Mouse (Mus musculus) liver, embryonic 14.5 days (tissue): ENCODE measurements around the gene Rbm4. TPM values are rescaled to one million over a fixed set of nuclear protein-coding genes. Genes with fewer than 3 reads are reported as not detected.

ENCODE experiments used
- ATAC-seq: fragments of 200-750 bp; cut with Nextera tagmentation; 2 replicates; pipeline ENCODE4 v1.8.0; 2017; ENCODE audit warnings: moderate number of reproducible peaks, mild to moderate bottlenecking, moderate library complexity; ENCODE audit not compliant: insufficient read depth
- DNase-seq, 3 experiments: peaks; one replicate each; pipeline ENCODE4 v3.0.0-alpha.2; 2012 to 2013; ENCODE audit warnings: low read depth in 3 of 3, low spot score in 3 of 3
- H3K27ac ChIP-seq: fragments of 300-500 bp; sonication (generic); 2 replicates; pipeline ENCODE4 v1.5.1; 2014; ENCODE audit warnings: moderate library complexity, mild to moderate bottlenecking, control low read depth, inconsistent platforms
- H3K27me3 ChIP-seq: fragments of 300-500 bp; sonication (generic); 2 replicates; pipeline ENCODE4 v1.6.1; 2014; ENCODE audit warnings: mild to moderate bottlenecking, low read length, moderate library complexity; ENCODE audit not compliant: control insufficient read depth, insufficient read depth
- H3K36me3 ChIP-seq: fragments of 300-500 bp; sonication (generic); replicated peaks from 2 replicates; pipeline ENCODE4 v1.6.1; 2014; ENCODE audit warnings: low read depth; ENCODE audit not compliant: control insufficient read depth, insufficient read depth
- H3K4me1 ChIP-seq, 2 experiments: fragments of 200-500 bp in 1 of 2; fragments of 300-500 bp in 1 of 2; sonication (generic) in 1 of 2; replicated peaks; 2 replicates each; pipeline ENCODE4 v1.6.1; 2012 to 2014; ENCODE audit warnings: antibody characterized with exemption in 1 of 2, inconsistent platforms in 1 of 2, low read length in 1 of 2; ENCODE audit not compliant: control insufficient read depth in 2 of 2, insufficient read depth in 2 of 2
- H3K4me2 ChIP-seq: fragments of 300-500 bp; sonication (generic); 2 replicates; pipeline ENCODE4 v1.6.1; 2014; ENCODE audit warnings: low read depth, mild to moderate bottlenecking, control low read depth, moderate library complexity
- H3K4me3 ChIP-seq, 2 experiments: fragments of 200-500 bp in 1 of 2; fragments of 300-500 bp in 1 of 2; sonication (generic) in 1 of 2; 2 replicates each; pipeline ENCODE4 v1.5.1; 2012 to 2014; ENCODE audit warnings: low read depth in 2 of 2, low read length in 2 of 2, mild to moderate bottlenecking in 2 of 2, control low read depth in 1 of 2, inconsistent platforms in 1 of 2, moderate library complexity in 1 of 2; ENCODE audit not compliant: insufficient read depth in 1 of 2
- H3K9ac ChIP-seq: fragments of 300-500 bp; sonication (generic); replicated peaks from 2 replicates; pipeline ENCODE4 v1.6.1; 2014; ENCODE audit warnings: mild to moderate bottlenecking, control low read depth, moderate library complexity
- H3K9me3 ChIP-seq: fragments of 300-500 bp; sonication (generic); 2 replicates; pipeline ENCODE4 v1.6.1; 2016; ENCODE audit warnings: low read length, mixed read lengths; ENCODE audit not compliant: control insufficient read depth
- CTCF ChIP-seq: IDR thresholded peaks from 2 replicates; pipeline ENCODE4 v1.5.1; 2016; ENCODE audit warnings: antibody characterized with exemption, low read depth, control low read depth
- EP300 ChIP-seq: IDR thresholded peaks from 2 replicates; pipeline ENCODE4 v1.6.1; 2016; ENCODE audit warnings: antibody characterized with exemption, low read depth
- WGBS: fragments of 180-500 bp; shearing (Covaris S2); extraction: QIAGEN DNeasy Blood & Tissue Kit; methylation state at CpG from one replicate; pipeline ENCODE4 v1.1.7; 2014; ENCODE audit not compliant: insufficient replicate concordance; 5-methylcytosine and 5-hydroxymethylcytosine counted together
- polyA plus RNA-seq, 2 experiments: library from polyadenylated mRNA; depleted of rRNA in 1 of 2; stranded (reverse) in 1 of 2; unstranded in 1 of 2; fragments of >200 nt; fragmentation: Nextera tagmentation in 1 of 2; extraction: Ambion mirVana in 1 of 2; gene quantifications; 2 replicates each; pipeline versions ENCODE4 v1.2.1 to v1.2.3; 2012 to 2014

Rbm4 gene
- polyA plus RNA-seq, 2 experiments: 22.1 to 27.9 TPM

GRCm38 (mm10) chr19:4811063-4811908 is 17.6 kb upstream of the Rbm4 start, which contains the start of the genes Gm21992 and Rbm14:
TSS of gene Gm21992 (minus strand) at chr19:4811612.
TSS of gene Rbm14 (minus strand) at chr19:4811634.
- peak; percentile 97 for ATAC-seq
- Histone ChIP-seq H3K9ac (peak within 1 kb of the TSS; percentile 87), H3K4me3 (peak within 1 kb of the TSS; percentile 74 to 83), H3K4me1 (peaks cover 14 to 20% of the 10 kb centered on the region in 2 experiments), H3K36me3 (peaks cover 6% of the 10 kb centered on the region; the same call in 1 of the 2 replicates), H3K4me2 (peak within 1 kb of the TSS; percentile 99), H3K27me3 (no peaks in the 10 kb centered on the region), H3K27ac (peak within 1 kb of the TSS; percentile 92), H3K9me3 (no peaks in the 10 kb centered on the region)
- under 1% methylated on average over 83 of the region's 83 CpGs for WGBS
- TF ChIP-seq EP300 (peak; percentile 39; the same call in 1 of the 2 replicates), CTCF (peak; percentile 26)
- peak; percentile 98 to 99 (median 99) for DNase-seq

GRCm38 (mm10) chr19:4810746-4811062 is 17.0 kb upstream of the Rbm4 start:
- Histone ChIP-seq H3K27ac (peak overlapping the region; percentile 92), H3K4me3 (peak overlapping the region; percentile 70 to 83), H3K4me1 (peaks cover 14 to 20% of the 10 kb centered on the region in 2 experiments), H3K9me3 (no peaks in the 10 kb centered on the region), H3K36me3 (peaks cover 6% of the 10 kb centered on the region; the same call in 1 of the 2 replicates), H3K27me3 (no peaks in the 10 kb centered on the region), H3K4me2 (peak overlapping the region; percentile 99), H3K9ac (peak overlapping the region; percentile 87)
- TF ChIP-seq CTCF: no peak
- no peak for TF ChIP-seq EP300
- 0% methylated on average over 17 of the region's 17 CpGs for WGBS
- no peak for DNase-seq
- ATAC-seq: no peak

- peak overlapping the region; percentile 70 to 83 for H3K4me3 ChIP-seq
- no peaks in the 10 kb centered on the region for H3K27me3 ChIP-seq
- DNase-seq (no peak), ATAC-seq (no peak)
- under 1% methylated on average over 14 of the region's 14 CpGs for WGBS
- peak overlapping the region; percentile 92 for H3K27ac ChIP-seq
- peak overlapping the region; percentile 99 for H3K4me2 ChIP-seq
- H3K9me3 ChIP-seq: no peaks in the 10 kb centered on the region
- H3K4me1 ChIP-seq: peaks cover 14 to 20% of the 10 kb centered on the region in 2 experiments
- no peak for TF ChIP-seq EP300
- no peak for TF ChIP-seq CTCF
- H3K9ac ChIP-seq: peak overlapping the region; percentile 87
- peaks cover 6% of the 10 kb centered on the region; the same call in 1 of the 2 replicates for H3K36me3 ChIP-seq
Observed at GRCm38 (mm10) chr19:4810309-4810708, 16.6 kb upstream of the Rbm4 start.

- H3K27ac ChIP-seq: no peak overlapping the region
- peaks cover under 1 to 5% of the 10 kb centered on the region in 2 experiments for H3K4me1 ChIP-seq
- ATAC-seq: 0 out of 2 replicates have a peak, but pooled peaks have one; percentile 18
- no peak for DNase-seq
- H3K9me3 ChIP-seq: no peaks in the 10 kb centered on the region
- H3K36me3 ChIP-seq: peaks cover 55% of the 10 kb centered on the region
- WGBS: 81% methylated on average over 10 of the region's 10 CpGs
- H3K4me3 ChIP-seq: no peak overlapping the region
- no peaks in the 10 kb centered on the region for H3K27me3 ChIP-seq
- H3K4me2 ChIP-seq: no peak overlapping the region
- no peak overlapping the region for H3K9ac ChIP-seq
- TF ChIP-seq EP300 (no peak), CTCF (no peak)
Observed at GRCm38 (mm10) chr19:4803283-4803682, 9.6 kb upstream of the Rbm4 start.

GRCm38 (mm10) chr19:4802691-4803091 is 9.0 kb upstream of the Rbm4 start:
- no peaks in the 10 kb centered on the region for H3K27me3 ChIP-seq
- no peak for ATAC-seq
- DNase-seq: no peak
- no peak overlapping the region for H3K4me2 ChIP-seq
- TF ChIP-seq EP300 (no peak), CTCF (no peak)
- peaks cover 0 to 2% of the 10 kb centered on the region in 2 experiments; a peak in 2 of 4 replicates for H3K4me1 ChIP-seq
- no peak overlapping the region for H3K9ac ChIP-seq
- WGBS: 91% methylated on average over 7 of the region's 7 CpGs
- no peaks in the 10 kb centered on the region for H3K9me3 ChIP-seq
- H3K27ac ChIP-seq: no peak overlapping the region
- no peak overlapping the region for H3K4me3 ChIP-seq
- H3K36me3 ChIP-seq: peaks cover 51% of the 10 kb centered on the region
